Mouse (Mus musculus) heart, embryonic 10.5 days (tissue): ENCODE results near the gene Rgl3. TPM values are rescaled to one million over a fixed set of nuclear protein-coding genes. Genes with fewer than 3 reads are reported as not detected.

Experiments
- DNase-seq: peaks from one replicate; pipeline ENCODE4 v3.0.0-alpha.2; 2017; ENCODE audit warnings: low spot score
- H3K27ac ChIP-seq: fragments of 300-500 bp; sonication (generic); 2 replicates; pipeline ENCODE4 v1.5.1; 2016; ENCODE audit warnings: mild to moderate bottlenecking
- H3K27me3 ChIP-seq: fragments of 300-500 bp; sonication (generic); 2 replicates; pipeline ENCODE4 v1.6.1; 2016; ENCODE audit warnings: mild to moderate bottlenecking; ENCODE audit not compliant: poor library complexity, insufficient read depth, severe bottlenecking
- H3K36me3 ChIP-seq: fragments of 300-500 bp; sonication (generic); 2 replicates; pipeline ENCODE4 v1.6.1; 2016; ENCODE audit warnings: mild to moderate bottlenecking, moderate library complexity
- H3K4me1 ChIP-seq: fragments of 300-500 bp; sonication (generic); 2 replicates; pipeline ENCODE4 v1.6.1; 2016; ENCODE audit warnings: mild to moderate bottlenecking
- H3K4me3 ChIP-seq: fragments of 300-500 bp; sonication (generic); 2 replicates; pipeline ENCODE4 v1.5.1; 2016; ENCODE audit warnings: mild to moderate bottlenecking, moderate library complexity
- H3K9me3 ChIP-seq: fragments of 300-500 bp; sonication (generic); 2 replicates; pipeline ENCODE4 v1.6.1; 2016; ENCODE audit warnings: mild to moderate bottlenecking, moderate library complexity
- WGBS: fragments of 180-500 bp; shearing (Covaris S2); methylation state at CpG from one replicate; pipeline ENCODE4 v1.1.7; 2016; 5-methylcytosine and 5-hydroxymethylcytosine counted together
- polyA plus RNA-seq: library from polyadenylated mRNA; unstranded; fragments of >200 nt; fragmentation: Nextera tagmentation; extraction: Ambion mirVana; gene quantifications from 2 replicates; pipeline ENCODE4 v1.2.1, GENCODE M21; 2016

Gene Rgl3
- polyA plus RNA-seq, 1 experiment from 2014 or later = 2.3 TPM

- Histone ChIP-seq H3K36me3 (peaks cover 6% of the 10 kb centered on the region), H3K9me3 (no peaks in the 10 kb centered on the region), H3K4me3 (peak overlapping the region; percentile 18), H3K27ac (peak overlapping the region; percentile 64), H3K27me3 (no peaks in the 10 kb centered on the region), H3K4me1 (peaks cover 21% of the 10 kb centered on the region)
- DNase-seq = no peak
- WGBS = 43% methylated on average over 3 of the region's 3 CpGs
These were observed 65.7 kb downstream of the Rgl3 start for GRCm38 (mm10) chr9:21923490-21924098.

GRCm38 (mm10) chr9:21923036-21923435 lies 66.2 kb downstream of the Rgl3 start:
- peaks cover 6% of the 10 kb centered on the region for H3K36me3 ChIP-seq
- H3K4me1 ChIP-seq = peaks cover 21% of the 10 kb centered on the region
- WGBS = 80% methylated on average over 4 of the region's 4 CpGs
- DNase-seq = no peak
- H3K27ac ChIP-seq = peak overlapping the region; percentile 18; the same call in 1 of the 2 replicates
- H3K9me3 ChIP-seq = no peaks in the 10 kb centered on the region
- no peak overlapping the region for H3K4me3 ChIP-seq
- H3K27me3 ChIP-seq = no peaks in the 10 kb centered on the region

Other genes starting within 250 kb of the Rgl3 start
- 112 and 160 TPM in 2 replicates for gene Spc24, start 229.1 kb downstream of the Rgl3 start, polyA plus RNA-seq
- 16.4 and 16.9 TPM in 2 replicates for gene Kank2, start 190.7 kb downstream of the Rgl3 start, polyA plus RNA-seq
- 2.5 and 5.7 TPM in 2 replicates for gene Angptl8, start 153.9 kb downstream of the Rgl3 start, polyA plus RNA-seq
- gene Dock6, start 136.8 kb downstream of the Rgl3 start, polyA plus RNA-seq = 47.9 and 56.9 TPM in 2 replicates
- gene Rab3d, start 71.3 kb downstream of the Rgl3 start, polyA plus RNA-seq = 6.2 and 6.8 TPM in 2 replicates
- 3.6 and 4.2 TPM in 2 replicates for gene Ccdc159, start 62.0 kb downstream of the Rgl3 start, polyA plus RNA-seq
- 50.1 and 52.6 TPM in 2 replicates for gene Tmem205, start 61.9 kb downstream of the Rgl3 start, polyA plus RNA-seq
- gene Plppr2, start 52.4 kb downstream of the Rgl3 start, polyA plus RNA-seq = 6.5 and 7.0 TPM in 2 replicates
- gene Swsap1, start 33.7 kb downstream of the Rgl3 start, polyA plus RNA-seq = 5.7 and 6.9 TPM in 2 replicates
- gene Epor, start 25.9 kb downstream of the Rgl3 start, polyA plus RNA-seq = 25.0 and 25.9 TPM in 2 replicates
- gene Ccdc151, start 13.2 kb upstream of the Rgl3 start, polyA plus RNA-seq = 0.20 and 0.75 TPM in 2 replicates
- 89.8 and 106 TPM in 2 replicates for gene Prkcsh, start 13.4 kb upstream of the Rgl3 start, polyA plus RNA-seq
- 0.15 and 0.29 TPM in 2 replicates for gene Elavl3, start 62.6 kb upstream of the Rgl3 start, polyA plus RNA-seq
- gene Gm49318, start 81.8 kb upstream of the Rgl3 start, polyA plus RNA-seq = not detected in 2 replicates
- gene Zfp653, start 81.9 kb upstream of the Rgl3 start, polyA plus RNA-seq = 9.6 and 10.8 TPM in 2 replicates
- 58.4 and 65.6 TPM in 2 replicates for gene Ecsit, start 96.0 kb upstream of the Rgl3 start, polyA plus RNA-seq
- gene Cnn1, start 109.8 kb upstream of the Rgl3 start, polyA plus RNA-seq = 246 and 375 TPM in 2 replicates
- 149 and 176 TPM in 2 replicates for gene Elof1, start 127.7 kb upstream of the Rgl3 start, polyA plus RNA-seq
- 62.3 and 67.2 TPM in 2 replicates for gene Acp5, start 146.3 kb upstream of the Rgl3 start, polyA plus RNA-seq
- 44.7 and 60.3 TPM in 2 replicates for gene Pigyl, start 167.4 kb upstream of the Rgl3 start, polyA plus RNA-seq
- gene Zfp872, start 198.6 kb upstream of the Rgl3 start, polyA plus RNA-seq = 0.11 TPM in 2 replicates
- gene Zfp809, start 236.3 kb upstream of the Rgl3 start, polyA plus RNA-seq = 17.2 and 19.2 TPM in 2 replicates